Mouse (Mus musculus) bone marrow, adult 2 months (tissue): ENCODE data around the gene Stat4.

Source experiments
- CTCF ChIP-seq: fragments of 200-500 bp; IDR thresholded peaks from 2 replicates; pipeline ENCODE4 v1.5.1; 2011; ENCODE audit warnings: low read length, control low read depth; ENCODE audit not compliant: control insufficient read depth, insufficient read depth
- POLR2A ChIP-seq: fragments of 200-500 bp; IDR thresholded peaks from 2 replicates; pipeline ENCODE4 v1.6.1; 2011; ENCODE audit warnings: low read depth, mild to moderate bottlenecking, control low read depth, low read length, borderline replicate concordance; ENCODE audit not compliant: control insufficient read depth

GRCm38 (mm10) chr1:52040366-52041061 lies 53.6 kb downstream of the Stat4 start:
- TF ChIP-seq CTCF (no peak), POLR2A (no peak)
